ENCODE assay signal across 10 mouse cellular contexts in the genomic region with DNA sequence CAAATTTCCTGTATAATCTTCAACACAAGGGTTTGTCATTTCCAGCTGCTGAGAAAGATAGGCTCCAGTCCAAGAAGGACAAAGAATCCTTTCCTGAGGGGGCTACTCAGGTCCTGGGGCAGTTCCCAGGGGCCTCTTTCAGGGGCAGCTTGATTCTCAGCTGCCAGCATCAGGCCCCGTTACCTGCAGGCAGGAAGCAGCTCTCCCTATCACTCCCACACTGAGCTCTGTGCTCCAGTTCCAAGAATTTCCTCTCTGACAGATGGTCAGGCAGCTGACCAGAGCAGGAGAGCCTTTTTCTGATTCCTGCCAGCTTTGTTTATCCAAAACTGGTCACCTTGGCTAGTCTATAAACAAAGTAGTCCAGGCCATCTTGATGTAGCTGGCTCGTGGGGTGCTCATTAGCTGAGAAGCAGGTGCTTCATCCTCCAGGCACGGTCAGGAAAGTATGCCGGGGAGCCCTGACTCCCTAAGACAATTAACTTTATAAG.
A peak's percentile ranks its signal among the peaks of the same experiment; 100 is the strongest.
DNase-seq lines count a peak whose midpoint lies in the region; ATAC-seq and TF ChIP-seq lines count a peak whose summit lies in the region.
"Had no signal": no experiment of that assay in that cellular context is flagged by ENCODE, and none has a peak within 500 bp of the region (broad histone marks: within the 10 kb centered on the region; RNA-seq: fewer than 3 reads in every experiment).

No protein-coding gene starts in this region.

- no peaks in the 10 kb centered on the region for H3K4me1 ChIP-seq in intestine, postnatal 0 days (replicated peaks; ENCODE audit: control insufficient read depth, insufficient read depth, low read length)
- no peaks in the 10 kb centered on the region for H3K4me1 ChIP-seq in liver, postnatal 0 days (ENCODE audit: insufficient read depth)
- H3K4me1 ChIP-seq: neural tube, embryonic 13.5 days had no signal

- H3K27ac ChIP-seq in intestine, postnatal 0 days (ENCODE audit: low read depth, low read length), result no peak overlapping the region
- no peak overlapping the region for H3K27ac ChIP-seq in liver, postnatal 0 days (ENCODE audit: low read depth)
- H3K27ac ChIP-seq: neural tube, embryonic 13.5 days had no signal

- no peak for TF ChIP-seq CTCF in intestine, postnatal 0 days (IDR thresholded peaks at IDR 0.05; ENCODE audit: low read depth)
- no peak for TF ChIP-seq CTCF in liver, postnatal 0 days (IDR thresholded peaks at IDR 0.05; ENCODE audit: low read depth)

- H3K9me3 ChIP-seq in intestine, postnatal 0 days (ENCODE audit: control insufficient read depth), result no peaks in the 10 kb centered on the region
- no peaks in the 10 kb centered on the region for H3K9me3 ChIP-seq in liver, postnatal 0 days (ENCODE audit: low read length)
- H3K9me3 ChIP-seq: neural tube, embryonic 13.5 days had no signal

- H3K4me2 ChIP-seq in intestine, postnatal 0 days (replicated peaks; ENCODE audit: low read depth), result no peak overlapping the region
- no peak overlapping the region for H3K4me2 ChIP-seq in liver, postnatal 0 days (ENCODE audit: low read depth, low read length)
- H3K4me2 ChIP-seq: neural tube, embryonic 13.5 days had no signal

- H3K9ac ChIP-seq in intestine, postnatal 0 days (ENCODE audit: low read depth, low read length), result no peak overlapping the region
- H3K9ac ChIP-seq in liver, postnatal 0 days (replicated peaks), result no peak overlapping the region
- H3K9ac ChIP-seq: neural tube, embryonic 13.5 days had no signal

- intact Hi-C loops in heart, postnatal 10 days (cut with DNase I), result loop anchor here (5.0 to 10.0 kb wide), 4 partner anchors 64 to 376 kb away; a partner anchor contains a TSS

- 51% methylated on average over 4 of the region's 4 CpGs for WGBS in intestine, postnatal 0 days
- WGBS in liver, postnatal 0 days (ENCODE audit: insufficient replicate concordance), result 55% methylated on average over 4 of the region's 4 CpGs

- peak; percentile 7 for DNase-seq in gastrocnemius, adult 18-20 months (ENCODE audit: low spot score)
- no peak for DNase-seq in gastrocnemius, postnatal 10 days
- peak; percentile 24 for DNase-seq in ovary, adult 18-20 months (ENCODE audit: low spot score)
- no peak for DNase-seq in ovary, postnatal 10 days (ENCODE audit: low spot score)
- peak; percentile 58 to 63 for DNase-seq in heart, postnatal 10 days
- DNase-seq in skeletal muscle tissue, adult 2 months (ENCODE audit: low read depth, low spot score), result peak; percentile 13
- no peak for DNase-seq in liver, postnatal 0 days

- H3K36me3 ChIP-seq in intestine, postnatal 0 days (ENCODE audit: control insufficient read depth, insufficient read depth), result no peaks in the 10 kb centered on the region
- H3K36me3 ChIP-seq in liver, postnatal 0 days (replicated peaks; ENCODE audit: insufficient read depth, low read length), result no peaks in the 10 kb centered on the region
- H3K36me3 ChIP-seq: neural tube, embryonic 13.5 days had no signal

- no peak overlapping the region for H3K4me3 ChIP-seq in intestine, postnatal 0 days (ENCODE audit: low read depth, low read length)
- no peak overlapping the region for H3K4me3 ChIP-seq in liver, postnatal 0 days (ENCODE audit: low read depth, low read length)
- H3K4me3 ChIP-seq: neural tube, embryonic 13.5 days had no signal

- no peaks in the 10 kb centered on the region for H3K27me3 ChIP-seq in intestine, postnatal 0 days (replicated peaks; ENCODE audit: control insufficient read depth, insufficient read depth, low read length)
- no peaks in the 10 kb centered on the region for H3K27me3 ChIP-seq in liver, postnatal 0 days (ENCODE audit: insufficient read depth, low read length)
- H3K27me3 ChIP-seq: neural tube, embryonic 13.5 days; Patski had no signal

- no peak for ATAC-seq in intestine, postnatal 0 days
- no peak for ATAC-seq in liver, postnatal 0 days
- ATAC-seq: Patski had no signal

- no peak for TF ChIP-seq EP300 in liver, postnatal 0 days (IDR thresholded peaks at IDR 0.05; ENCODE audit: low read depth)

Comparison
In these comparisons a context has a peak if more than half of its experiments do, and no peak if none do; other contexts are left out.
1. DNase-seq: peak in gastrocnemius, adult 18-20 months (single experiment), ovary, adult 18-20 months (single experiment), heart, postnatal 10 days (2 of 2) and skeletal muscle tissue, adult 2 months (single experiment); none in gastrocnemius, postnatal 10 days (single experiment), ovary, postnatal 10 days (single experiment) and liver, postnatal 0 days (single experiment).